Mouse (Mus musculus): ENCODE results near the gene Klk7. TPM values are rescaled to one million over a fixed set of nuclear protein-coding genes. Genes with fewer than 3 reads are reported as not detected.
A peak's percentile ranks its signal among the peaks of the same experiment; 100 is the strongest.

Gene Klk7
- not detected in 2 replicates for polyA plus RNA-seq (2012; rRNA removed)

DNA sequence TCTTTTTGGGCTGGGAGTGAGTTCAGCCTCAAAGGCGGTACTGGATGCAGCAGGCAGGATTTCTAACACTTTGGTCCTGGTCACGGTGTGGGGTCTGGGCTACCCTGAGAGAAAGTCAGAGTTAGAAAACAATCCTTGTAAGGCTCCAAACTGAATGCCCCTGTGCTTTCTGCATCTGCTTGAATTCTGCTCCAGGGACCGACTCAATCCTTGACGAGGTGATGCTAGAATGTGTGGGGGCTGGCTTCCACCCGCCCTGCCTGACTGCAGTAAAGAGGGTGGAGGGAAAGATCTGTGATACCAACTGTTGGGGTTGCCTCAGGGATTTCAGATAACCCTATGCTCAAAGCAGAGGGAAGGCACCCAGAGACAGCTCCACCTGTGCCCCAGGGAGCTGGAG lies at the start of gene Klk7:
TSS of gene Klk7 (plus strand) at position 301 of the 400 bp plus-strand sequence.
- no peak for DNase-seq (ENCODE audit: extremely low spot score in 1 of 2, low spot score in 1 of 2)

DNA sequence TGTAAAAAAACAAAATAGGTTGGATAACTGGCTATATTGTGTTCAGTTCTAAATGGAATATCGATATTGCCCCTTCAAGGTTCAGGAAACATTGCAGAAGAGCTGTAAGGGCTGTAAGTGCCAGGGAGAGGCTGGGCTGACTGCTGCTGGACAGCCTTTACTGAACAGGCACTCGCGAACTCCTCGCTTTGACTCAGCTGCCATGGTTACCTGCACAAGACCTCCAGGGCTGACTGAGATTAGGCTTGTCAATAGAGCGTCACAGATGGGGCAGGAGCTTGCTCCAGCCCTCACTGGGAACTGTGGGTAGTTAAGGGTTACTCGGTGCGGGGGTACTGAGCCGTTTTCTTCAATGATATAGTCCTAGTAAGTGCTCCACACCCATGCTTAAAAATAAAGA lies 44.6 kb upstream of the Klk7 start:
- no peak for DNase-seq (ENCODE audit: extremely low spot score in 1 of 2, low spot score in 1 of 2)

DNA sequence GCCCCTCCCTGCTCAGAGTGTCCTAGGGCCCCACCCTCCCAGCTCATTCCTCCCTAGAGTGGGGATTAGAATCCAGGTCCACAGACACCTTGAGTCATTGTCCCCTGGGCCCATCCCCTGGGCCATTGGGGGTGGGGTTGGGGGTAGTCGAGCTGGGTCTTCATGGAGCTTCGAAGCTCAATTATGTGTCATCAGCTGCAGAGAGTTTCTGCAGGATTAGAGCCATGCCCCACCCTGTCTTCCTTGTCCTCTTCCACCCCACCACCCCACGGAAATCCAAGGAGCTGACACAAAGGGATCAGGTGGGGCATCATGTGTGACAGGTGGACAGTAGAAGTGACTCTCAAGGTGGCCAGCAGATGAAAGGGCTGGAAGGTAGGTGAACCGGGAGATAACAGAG lies 42.5 kb upstream of the Klk7 start, which contains the start of gene Klk12:
TSS of gene Klk12 (plus strand) at position 301 of the 400 bp plus-strand sequence.
- DNase-seq (ENCODE audit: extremely low spot score in 1 of 2, low spot score in 1 of 2) = no peak

DNA sequence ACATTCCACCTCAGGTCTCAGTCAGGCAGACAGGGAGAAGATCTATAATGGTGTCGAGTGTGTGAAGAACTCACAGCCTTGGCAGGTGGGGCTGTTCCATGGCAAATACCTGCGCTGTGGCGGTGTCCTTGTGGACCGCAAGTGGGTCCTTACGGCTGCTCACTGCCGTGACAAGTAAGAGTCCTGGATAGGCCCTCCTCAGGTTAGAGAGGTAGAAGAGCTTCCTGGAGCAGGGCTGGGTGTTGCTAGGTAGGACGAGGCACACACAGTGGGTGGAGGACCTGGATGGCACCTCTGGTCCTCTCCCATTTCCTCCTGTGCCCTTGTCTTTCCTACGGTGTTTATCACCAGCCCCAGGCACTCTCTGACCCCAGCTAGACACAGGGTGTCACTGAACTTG lies 41.5 kb upstream of the Klk7 start:
- DNase-seq (ENCODE audit: extremely low spot score in 1 of 2, low spot score in 1 of 2) = no peak

DNA sequence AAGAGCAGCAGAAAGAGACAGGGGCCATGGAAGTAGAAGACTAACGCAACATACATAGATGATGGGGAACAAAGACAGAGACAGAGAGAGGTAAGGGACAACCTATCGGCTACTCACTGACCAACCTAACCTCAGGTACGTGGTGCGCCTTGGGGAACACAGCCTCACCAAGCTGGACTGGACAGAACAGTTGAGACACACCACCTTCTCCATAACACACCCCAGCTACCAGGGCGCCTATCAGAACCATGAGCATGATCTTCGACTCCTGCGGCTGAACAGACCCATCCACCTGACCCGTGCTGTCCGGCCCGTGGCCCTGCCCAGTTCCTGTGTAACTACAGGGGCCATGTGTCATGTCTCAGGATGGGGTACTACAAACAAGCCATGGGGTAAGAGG lies 40.4 kb upstream of the Klk7 start:
- no peak for DNase-seq (ENCODE audit: extremely low spot score in 1 of 2, low spot score in 1 of 2)

DNA sequence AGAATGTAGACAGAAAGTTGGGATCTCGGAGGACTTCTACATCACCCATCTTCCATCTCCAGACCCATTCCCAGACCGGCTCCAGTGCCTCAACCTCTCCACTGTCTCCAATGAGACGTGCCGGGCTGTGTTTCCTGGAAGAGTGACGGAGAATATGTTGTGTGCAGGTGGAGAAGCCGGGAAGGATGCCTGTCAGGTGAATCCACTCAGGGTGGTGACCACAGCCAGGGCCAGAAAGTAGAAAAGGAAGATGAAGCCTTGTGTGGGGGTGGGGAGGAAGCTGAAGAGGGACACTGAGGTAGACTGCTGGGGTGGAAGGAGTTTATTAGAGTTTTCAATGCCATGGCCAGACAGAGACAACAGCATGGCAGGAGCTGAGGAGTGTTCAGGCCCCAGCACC lies 39.2 kb upstream of the Klk7 start:
- no peak for DNase-seq (ENCODE audit: extremely low spot score in 1 of 2, low spot score in 1 of 2)

DNA sequence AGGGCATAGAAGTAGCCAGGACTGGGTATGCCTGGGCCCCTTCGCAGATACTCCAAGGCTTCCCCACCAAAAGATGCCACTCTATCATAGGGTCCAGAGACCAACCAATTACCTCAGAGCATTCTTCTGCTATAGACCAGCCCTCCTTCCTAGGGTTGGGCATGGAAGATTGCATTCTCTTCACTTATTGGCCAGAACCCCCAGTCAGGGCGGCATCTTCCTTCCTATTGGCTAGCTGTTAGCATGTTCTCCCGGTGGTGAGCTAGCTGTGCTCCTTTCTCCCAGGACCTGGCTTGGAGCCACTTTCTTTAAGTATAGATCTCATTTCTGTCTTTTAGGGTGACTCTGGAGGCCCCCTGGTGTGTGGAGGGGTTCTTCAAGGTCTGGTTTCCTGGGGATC lies 38.2 kb upstream of the Klk7 start:
- DNase-seq (ENCODE audit: extremely low spot score in 1 of 2, low spot score in 1 of 2) = no peak

DNA sequence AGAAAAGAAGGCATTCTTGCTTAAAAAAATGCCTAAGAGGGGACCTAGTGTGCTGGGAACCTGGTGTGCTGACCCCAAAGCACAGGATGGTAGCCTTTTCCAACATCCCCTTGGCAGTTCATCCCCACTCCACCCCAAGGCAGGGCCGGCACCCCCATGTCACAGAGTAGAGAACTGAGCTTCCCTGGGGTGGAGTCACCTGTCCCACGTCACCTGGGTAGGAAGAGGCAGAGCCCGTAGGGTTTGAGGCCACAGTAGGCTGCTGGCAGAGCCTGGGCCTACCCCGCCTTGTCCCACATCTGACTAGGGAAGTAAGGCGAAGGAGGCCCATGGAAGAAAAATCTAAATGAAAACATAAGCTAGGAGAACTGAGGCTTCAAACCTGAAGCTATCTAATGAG lies 36.7 kb upstream of the Klk7 start, which contains the start of gene Klk11:
TSS of gene Klk11 (plus strand) at position 241 of the 400 bp plus-strand sequence.
- no peak for DNase-seq (ENCODE audit: extremely low spot score in 1 of 2, low spot score in 1 of 2)

DNA sequence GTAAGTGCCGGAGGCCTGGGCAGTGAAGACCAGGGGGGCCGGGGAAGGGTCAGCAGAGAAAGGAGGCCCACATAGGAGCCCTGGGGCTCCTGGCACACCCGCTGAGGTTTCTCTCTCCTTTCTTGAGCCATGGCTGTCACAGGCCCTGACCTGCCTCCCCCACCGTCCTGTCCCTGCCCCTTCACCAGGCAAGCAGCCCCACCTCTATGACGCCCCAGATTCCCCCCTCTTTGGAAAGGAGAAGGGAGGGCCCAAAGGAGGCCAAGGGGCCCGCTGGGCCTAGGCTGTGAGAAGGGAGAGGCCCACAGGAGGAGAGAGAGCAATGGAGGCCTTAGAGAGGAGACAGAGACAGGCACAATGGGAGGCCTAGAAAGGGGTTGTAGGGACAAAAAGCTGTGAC lies 36.3 kb upstream of the Klk7 start:
- no peak for DNase-seq (ENCODE audit: extremely low spot score in 1 of 2, low spot score in 1 of 2)

DNA sequence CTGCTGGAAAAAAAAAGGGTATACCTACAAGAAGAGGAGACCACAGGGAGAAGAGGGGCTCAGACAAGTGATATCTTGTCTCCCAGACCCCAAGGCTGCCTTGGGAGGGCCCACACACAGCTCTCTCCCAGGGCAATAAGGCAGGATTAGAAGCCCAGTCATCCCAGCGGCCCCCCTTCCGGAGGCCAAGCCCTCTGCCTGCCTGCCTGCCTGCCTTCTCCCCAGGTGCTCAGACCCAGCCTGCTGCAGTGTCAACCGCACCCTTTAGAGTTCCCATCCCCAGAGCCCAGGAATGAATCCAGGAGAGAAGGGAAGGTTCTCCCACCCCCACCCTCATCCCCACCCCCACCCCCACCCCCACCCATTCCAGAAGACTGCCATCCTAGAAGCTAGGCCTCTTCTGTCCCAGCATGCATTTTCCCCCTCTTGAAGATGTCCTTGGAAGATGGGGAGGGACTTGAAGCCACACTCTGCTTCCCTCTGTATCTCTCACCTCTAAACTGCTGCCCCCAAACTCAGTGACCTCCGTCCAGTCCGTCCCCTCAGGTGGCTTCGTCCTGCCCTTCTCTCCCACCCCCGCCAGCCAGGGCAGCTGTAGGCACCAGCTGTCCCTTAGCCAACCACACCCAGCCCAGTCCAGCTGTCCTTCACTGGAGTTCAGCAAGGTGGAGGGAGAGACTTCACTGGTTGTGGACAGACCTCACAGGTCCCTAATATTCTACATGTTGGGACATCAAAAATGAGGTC lies 35.6 kb upstream of the Klk7 start:
- no peak for DNase-seq (ENCODE audit: extremely low spot score in 1 of 2, low spot score in 1 of 2)

DNA sequence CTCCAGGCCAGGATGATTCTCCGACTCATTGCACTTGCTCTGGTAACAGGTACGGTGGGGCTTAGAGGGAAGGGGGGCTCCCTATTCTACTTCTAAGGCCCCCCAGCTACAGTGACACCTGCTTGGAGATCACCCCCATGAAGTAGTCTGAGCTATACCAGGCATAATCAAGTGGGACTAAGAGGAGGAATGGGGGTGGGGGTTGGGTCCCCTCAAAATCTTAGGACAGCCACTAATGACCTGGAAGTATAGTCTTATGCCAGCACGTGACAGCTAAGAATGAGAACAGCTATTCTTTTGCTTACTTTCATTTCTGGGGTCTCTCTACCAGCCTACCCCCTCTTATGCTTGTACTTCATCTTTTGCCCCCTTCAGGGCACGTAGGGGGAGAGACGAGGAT lies 34.6 kb upstream of the Klk7 start:
- DNase-seq (ENCODE audit: extremely low spot score in 1 of 2, low spot score in 1 of 2) = no peak

DNA sequence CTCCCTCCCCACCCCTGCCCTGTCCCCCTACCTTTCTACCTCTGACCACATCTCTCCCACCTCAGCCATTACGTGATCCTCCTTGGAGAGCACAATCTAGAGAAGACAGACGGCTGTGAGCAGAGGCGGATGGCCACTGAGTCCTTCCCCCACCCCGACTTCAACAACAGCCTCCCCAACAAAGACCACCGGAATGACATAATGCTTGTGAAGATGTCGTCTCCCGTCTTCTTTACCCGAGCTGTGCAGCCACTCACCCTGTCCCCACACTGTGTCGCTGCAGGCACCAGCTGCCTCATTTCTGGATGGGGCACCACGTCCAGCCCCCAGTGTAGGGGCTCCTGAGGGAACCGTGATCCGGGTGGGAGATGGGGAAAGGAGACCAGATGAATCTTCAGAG lies 33.7 kb upstream of the Klk7 start:
- no peak for DNase-seq (ENCODE audit: extremely low spot score in 1 of 2, low spot score in 1 of 2)

DNA sequence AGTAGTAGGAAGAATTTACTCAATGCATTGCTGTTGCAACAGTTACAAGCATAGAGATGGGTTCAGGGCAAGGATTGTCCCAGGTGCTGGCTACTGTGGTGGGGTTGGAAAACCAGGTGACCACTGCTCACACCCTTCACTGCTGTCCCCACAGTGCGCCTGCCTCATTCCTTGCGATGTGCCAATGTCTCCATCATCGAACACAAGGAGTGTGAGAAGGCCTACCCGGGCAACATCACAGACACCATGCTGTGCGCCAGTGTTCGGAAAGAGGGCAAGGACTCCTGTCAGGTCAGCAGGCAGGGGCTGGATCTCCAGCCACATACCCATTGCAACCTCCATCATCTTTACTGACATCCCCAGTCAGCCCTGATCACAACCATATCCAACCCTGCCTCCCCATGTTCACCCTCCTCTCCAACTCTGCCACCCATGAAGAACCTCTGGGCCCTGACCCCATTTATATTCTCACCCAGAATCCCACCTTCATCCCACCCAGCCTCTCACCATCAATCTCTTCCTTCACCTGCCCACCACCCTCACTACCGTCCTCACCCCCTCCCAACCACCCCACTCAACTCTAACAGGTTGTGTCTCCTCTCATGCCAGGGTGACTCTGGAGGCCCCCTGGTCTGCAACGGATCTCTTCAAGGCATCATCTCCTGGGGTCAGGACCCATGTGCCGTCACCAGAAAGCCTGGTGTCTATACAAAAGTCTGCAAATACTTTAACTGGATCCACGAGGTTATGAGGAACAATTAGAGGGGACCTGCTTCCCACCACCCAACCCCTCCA lies 32.7 kb upstream of the Klk7 start:
- no peak for DNase-seq (ENCODE audit: extremely low spot score in 1 of 2, low spot score in 1 of 2)

DNA sequence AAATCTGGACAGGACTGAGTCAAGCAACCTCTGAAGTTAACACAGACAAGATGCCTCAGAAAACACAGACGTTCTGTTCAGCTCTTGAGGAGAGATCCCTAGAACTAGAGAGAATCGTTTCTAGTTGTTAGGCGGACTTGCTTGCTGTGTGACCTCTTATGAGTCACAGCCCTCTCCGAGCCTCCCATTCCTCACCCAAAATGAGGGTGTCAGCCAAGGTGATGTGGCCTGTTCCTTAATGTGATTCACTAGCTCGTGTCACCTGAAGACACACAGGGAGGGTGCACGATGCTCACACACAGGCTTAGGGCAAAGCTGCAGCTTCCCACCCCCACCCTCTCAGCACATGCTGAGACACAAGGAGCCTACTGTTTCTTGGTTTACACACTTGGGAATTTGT lies 30.9 kb upstream of the Klk7 start:
- DNase-seq (ENCODE audit: extremely low spot score in 1 of 2, low spot score in 1 of 2) = no peak

DNA sequence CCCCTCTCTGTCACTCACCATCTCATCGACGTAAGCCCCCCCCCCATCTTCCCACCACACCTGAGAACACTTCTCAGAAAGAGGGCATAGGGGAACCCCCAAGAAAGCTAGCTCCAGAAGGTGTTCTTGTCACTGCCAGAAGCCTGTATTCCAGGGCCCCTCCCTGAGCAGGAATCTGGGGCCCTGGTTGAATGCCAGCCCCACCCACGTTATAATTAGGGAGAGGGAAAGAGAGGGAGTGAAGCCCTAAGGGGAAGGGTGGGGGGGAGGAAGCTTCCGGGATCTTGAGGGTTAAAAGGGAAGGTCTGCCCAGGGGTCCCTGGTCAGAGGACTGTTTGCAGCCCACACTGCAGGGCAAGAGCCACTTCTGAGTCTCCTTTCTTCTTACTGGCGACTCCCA lies 30.3 kb upstream of the Klk7 start, which contains the start of gene Klk10:
TSS of gene Klk10 (plus strand) at position 290 of the 400 bp plus-strand sequence.
- DNase-seq (ENCODE audit: extremely low spot score in 1 of 2, low spot score in 1 of 2) = no peak

DNA sequence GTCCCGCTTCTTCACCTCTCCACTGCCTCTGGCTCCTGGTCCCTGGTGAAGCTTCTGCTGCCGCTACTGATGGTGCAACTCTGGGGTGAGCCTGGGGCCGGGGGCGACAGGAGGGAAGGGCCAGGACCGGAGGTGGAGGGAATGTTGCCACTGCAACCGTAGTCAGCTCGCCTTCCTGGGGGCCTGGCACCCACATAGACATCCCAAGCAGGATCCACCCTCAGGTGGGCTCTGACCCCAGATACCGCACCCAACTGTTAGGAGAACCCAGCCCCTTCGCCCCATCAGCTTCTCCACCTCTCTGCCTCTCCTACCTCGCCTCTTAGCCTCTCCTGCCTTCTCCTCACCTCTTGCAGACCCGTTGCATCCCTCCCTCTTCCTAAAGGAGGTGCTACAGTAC lies 29.6 kb upstream of the Klk7 start:
- no peak for DNase-seq (ENCODE audit: extremely low spot score in 1 of 2, low spot score in 1 of 2)

DNA sequence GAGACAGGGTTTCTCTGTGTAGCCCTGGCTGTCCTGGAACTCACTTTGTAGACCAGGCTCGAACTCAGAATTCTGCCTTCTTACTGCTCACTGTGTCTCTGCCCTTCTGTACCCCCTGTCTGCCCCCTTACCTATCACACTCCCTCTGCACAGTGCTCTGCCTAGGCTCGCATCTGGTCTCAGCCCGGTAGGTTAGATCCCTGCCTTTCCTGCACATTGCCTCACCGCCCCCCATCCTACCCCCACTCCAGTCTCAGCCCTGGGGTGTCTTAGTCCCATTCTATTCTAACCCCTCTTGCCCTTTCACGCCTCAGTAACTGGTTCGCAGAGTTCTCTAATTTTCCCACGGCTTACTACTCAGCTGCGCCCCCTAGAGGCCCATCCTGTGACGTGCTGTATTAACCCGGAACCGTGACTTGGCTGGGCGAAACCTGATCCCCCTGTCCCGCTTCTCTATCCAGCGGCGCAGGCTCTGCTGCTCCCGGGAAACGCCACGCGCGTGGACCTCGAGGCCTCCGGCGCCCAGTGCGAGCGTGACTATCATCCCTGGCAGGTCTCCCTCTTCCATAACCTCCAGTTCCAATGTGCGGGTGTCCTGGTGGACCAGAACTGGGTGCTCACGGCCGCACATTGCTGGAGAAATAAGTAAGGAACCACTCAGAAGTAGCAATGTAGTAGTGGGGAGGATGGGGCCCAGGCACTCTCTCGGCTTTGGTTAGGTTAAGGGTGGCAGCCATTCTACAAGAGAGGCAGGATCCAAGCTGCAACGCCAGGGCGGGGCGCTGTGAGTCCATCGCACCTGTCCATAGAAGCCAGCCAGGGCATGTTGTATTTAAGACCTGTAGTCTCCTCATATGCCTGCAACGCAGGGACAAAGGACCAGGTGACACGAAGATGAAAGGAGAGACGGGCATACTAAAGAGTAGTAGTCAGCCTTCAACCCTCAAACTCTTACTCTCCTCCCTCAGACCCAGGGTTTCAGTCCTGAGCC lies 28.5 kb upstream of the Klk7 start:
- peak in 1 of 2 experiments; percentile 80 for DNase-seq (ENCODE audit: extremely low spot score in 1 of 2, low spot score in 1 of 2)

DNA sequence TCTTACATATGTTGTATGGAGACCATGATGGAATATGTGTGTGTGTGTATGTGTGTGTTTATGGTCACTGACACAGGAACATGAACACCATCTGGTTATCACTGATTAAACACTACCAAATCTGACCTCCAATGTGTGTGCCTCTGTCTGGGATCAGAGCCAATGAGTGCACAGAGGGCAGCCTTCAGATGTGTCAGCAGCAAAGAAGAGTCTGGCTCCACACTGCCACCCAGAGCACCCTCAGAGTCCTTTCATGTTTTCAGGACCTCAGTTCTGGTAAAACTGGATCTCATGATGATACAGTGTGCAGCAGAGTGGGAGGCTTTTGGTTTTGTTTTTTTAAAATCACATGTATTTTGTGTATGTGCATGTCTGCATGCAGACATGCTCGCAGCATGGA lies 25.8 kb upstream of the Klk7 start:
- no peak for DNase-seq (ENCODE audit: extremely low spot score in 1 of 2, low spot score in 1 of 2)

DNA sequence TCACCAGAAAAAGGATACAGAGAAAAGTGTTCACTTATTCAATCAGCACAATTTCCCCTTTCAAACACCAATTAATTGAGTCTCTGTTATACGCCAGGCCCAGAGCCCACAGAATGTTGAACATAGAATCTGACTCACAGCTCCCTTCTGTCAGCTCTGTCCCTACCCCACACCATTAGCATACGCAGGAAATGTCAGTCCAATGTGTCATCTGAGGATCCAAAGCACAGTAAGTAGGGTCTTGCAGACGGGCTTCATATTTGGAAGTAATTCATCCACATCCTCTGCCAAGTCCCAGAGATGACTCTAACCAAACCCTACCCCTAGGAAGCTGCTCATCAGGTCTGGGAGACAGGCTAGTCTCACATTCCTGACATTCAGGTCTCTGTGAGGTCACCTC lies 23.0 kb upstream of the Klk7 start:
- no peak for DNase-seq (ENCODE audit: extremely low spot score in 1 of 2, low spot score in 1 of 2)

DNA sequence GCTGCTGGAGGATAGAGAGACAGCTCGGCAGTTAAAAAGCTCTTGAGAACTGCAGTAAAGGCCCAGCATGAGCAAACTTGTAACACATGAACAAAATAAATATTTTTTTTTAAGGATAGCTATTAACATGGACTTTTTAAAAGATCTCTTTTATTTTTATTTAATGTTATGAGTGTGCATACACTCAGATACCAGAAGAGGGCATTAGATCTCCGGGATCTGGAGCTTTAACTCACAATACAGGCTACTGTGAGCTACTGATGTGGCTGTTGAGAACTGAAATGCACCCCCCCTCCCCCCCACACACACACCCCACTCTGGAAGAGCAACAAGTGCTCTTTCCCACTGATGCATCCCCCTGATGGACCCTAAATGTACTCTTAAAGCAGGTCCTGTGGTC lies 21.8 kb upstream of the Klk7 start:
- no peak for DNase-seq (ENCODE audit: extremely low spot score in 1 of 2, low spot score in 1 of 2)

DNA sequence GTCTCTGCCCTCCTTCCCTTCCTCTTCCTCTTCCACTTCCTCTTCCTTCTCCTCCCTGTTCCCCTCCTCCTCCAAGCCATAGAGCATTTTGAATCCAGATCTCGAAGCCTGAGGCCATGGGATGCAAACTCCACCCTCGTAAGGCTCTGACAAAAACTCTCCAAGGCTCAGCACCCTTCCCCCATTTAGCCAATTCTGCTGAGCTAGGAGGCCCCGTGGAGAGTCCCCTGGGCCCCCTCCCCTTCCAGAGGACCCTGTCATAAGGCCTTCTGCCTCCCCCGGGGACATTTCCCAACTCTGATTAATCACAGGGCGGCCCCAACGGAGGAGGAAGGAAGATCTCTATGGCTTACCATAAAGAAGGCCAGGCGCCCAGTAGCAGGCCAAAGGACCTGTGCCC lies 19.5 kb upstream of the Klk7 start, which contains the start of gene Klk9:
TSS of gene Klk9 (plus strand) at position 301 of the 400 bp plus-strand sequence.
- DNase-seq (ENCODE audit: extremely low spot score in 1 of 2, low spot score in 1 of 2) = no peak

Data from frontal cortex, adult 2 months (tissue).